Mouse (Mus musculus) liver, embryonic 11.5 days (tissue): ENCODE measurements around the gene Ogdh. TPM values are rescaled to one million over a fixed set of nuclear protein-coding genes. Genes with fewer than 3 reads are reported as not detected.
A peak's percentile ranks its signal among the peaks of the same experiment; 100 is the strongest.

Experiments
- ATAC-seq: fragments of 200-750 bp; cut with Nextera tagmentation; replicated peaks from 2 replicates; pipeline ENCODE4 v1.8.0; 2017; ENCODE audit warnings: moderate number of reproducible peaks, mild to moderate bottlenecking, moderate TSS enrichment, moderate library complexity; ENCODE audit not compliant: low FRiP score
- DNase-seq: peaks from one replicate; pipeline ENCODE4 v3.0.0-alpha.2; 2017; ENCODE audit warnings: low spot score
- H3K27ac ChIP-seq: fragments of 300-500 bp; sonication (generic); 2 replicates; pipeline ENCODE4 v1.5.1; 2014; ENCODE audit warnings: mild to moderate bottlenecking, low read depth, low read length, control low read depth
- H3K27me3 ChIP-seq: fragments of 300-500 bp; sonication (generic); replicated peaks from 2 replicates; pipeline ENCODE4 v1.6.1; 2014; ENCODE audit warnings: low read length, mixed read lengths; ENCODE audit not compliant: control insufficient read depth, insufficient read depth
- H3K36me3 ChIP-seq: fragments of 300-500 bp; sonication (generic); 2 replicates; pipeline ENCODE4 v1.6.1; 2014; ENCODE audit warnings: mild to moderate bottlenecking, low read length, moderate library complexity, mixed read lengths; ENCODE audit not compliant: control insufficient read depth, insufficient read depth
- H3K4me1 ChIP-seq: fragments of 300-500 bp; sonication (generic); replicated peaks from 2 replicates; pipeline ENCODE4 v1.6.1; 2014; ENCODE audit warnings: low read length, mixed read lengths; ENCODE audit not compliant: control insufficient read depth, insufficient read depth
- H3K4me2 ChIP-seq: fragments of 300-500 bp; sonication (generic); 2 replicates; pipeline ENCODE4 v1.6.1; 2014; ENCODE audit warnings: mild to moderate bottlenecking, control low read depth, moderate library complexity
- H3K4me3 ChIP-seq: fragments of 300-500 bp; sonication (generic); 2 replicates; pipeline ENCODE4 v1.5.1; 2014; ENCODE audit warnings: low read depth, low read length, control low read depth
- H3K9ac ChIP-seq: fragments of 300-500 bp; sonication (generic); 2 replicates; pipeline ENCODE4 v1.6.1; 2014; ENCODE audit warnings: low read depth, low read length, control low read depth
- H3K9me3 ChIP-seq: fragments of 300-500 bp; sonication (generic); 2 replicates; pipeline ENCODE4 v1.6.1; 2016; ENCODE audit warnings: low read length, inconsistent platforms, mixed read lengths; ENCODE audit not compliant: control insufficient read depth
- WGBS: fragments of 180-500 bp; shearing (Covaris S2); extraction: QIAGEN DNeasy Blood & Tissue Kit; methylation state at CpG from one replicate; pipeline ENCODE4 v1.1.7; 2014; 5-methylcytosine and 5-hydroxymethylcytosine counted together
- microRNA-seq: library from miRNA; unstranded; fragments of <30 nt; microRNA quantifications from one replicate; pipeline ENCODE4, GENCODE M21; 2017; ENCODE audit warnings: borderline number of aligned reads
- polyA plus RNA-seq: library from polyadenylated mRNA; unstranded; fragments of >200 nt; fragmentation: Nextera tagmentation; extraction: Ambion mirVana; gene quantifications from 2 replicates; pipeline ENCODE4 v1.2.1, GENCODE M21; 2014

Gene Ogdh
- polyA plus RNA-seq, 1 experiment from 2014 or later = 124 TPM

GRCm38 (mm10) chr11:6402515-6403510, 111.4 kb downstream of the Ogdh start:
- peaks cover 11% of the 10 kb centered on the region for H3K4me1 ChIP-seq
- H3K4me2 ChIP-seq = no peak overlapping the region
- H3K9ac ChIP-seq = no peak overlapping the region
- H3K4me3 ChIP-seq = no peak overlapping the region
- no peaks in the 10 kb centered on the region for H3K9me3 ChIP-seq
- 85% methylated on average over 19 of the region's 19 CpGs for WGBS
- peaks cover 66% of the 10 kb centered on the region for H3K36me3 ChIP-seq
- ATAC-seq (peak; percentile 35; the same call in 1 of the 2 replicates), DNase-seq (no peak)
- no peaks in the 10 kb centered on the region for H3K27me3 ChIP-seq
- H3K27ac ChIP-seq = no peak overlapping the region

DNA sequence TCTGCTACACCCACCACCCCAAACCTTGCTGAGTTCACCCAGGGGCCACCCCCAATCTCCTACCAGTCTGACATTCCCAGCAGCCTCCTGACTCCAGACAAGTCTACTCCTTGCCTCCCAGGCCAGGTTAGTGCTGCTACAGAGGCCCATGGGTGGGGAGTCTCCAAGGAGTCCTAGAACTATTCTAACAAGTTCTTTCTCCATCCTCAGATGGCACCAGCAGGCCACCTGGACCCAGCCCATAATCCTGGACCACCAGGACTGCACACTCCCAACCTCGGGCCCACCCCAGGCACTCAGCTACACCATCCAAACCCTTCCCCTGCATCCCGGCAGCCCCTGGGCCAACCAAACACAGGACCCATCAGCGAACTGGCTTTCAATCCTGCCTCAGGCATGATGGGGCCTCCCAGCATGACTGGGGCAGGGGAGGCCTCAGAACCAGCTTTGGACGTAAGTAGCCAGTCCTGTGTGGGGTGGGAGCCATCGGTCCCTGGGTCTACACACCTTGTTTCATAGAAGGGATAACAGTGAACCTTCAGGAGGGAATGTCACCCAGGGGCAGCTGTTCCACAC, 112.5 kb downstream of the Ogdh start:
- Histone ChIP-seq H3K4me3 (no peak overlapping the region), H3K4me2 (no peak overlapping the region), H3K27me3 (no peaks in the 10 kb centered on the region), H3K9ac (no peak overlapping the region), H3K4me1 (peaks cover 11% of the 10 kb centered on the region), H3K9me3 (no peaks in the 10 kb centered on the region), H3K27ac (no peak overlapping the region), H3K36me3 (peaks cover 57% of the 10 kb centered on the region)
- WGBS = 93% methylated on average over 5 of the region's 5 CpGs
- ATAC-seq = no peak
- DNase-seq = no peak

- Histone ChIP-seq H3K4me2 (no peak overlapping the region), H3K4me1 (peaks cover 11% of the 10 kb centered on the region), H3K9ac (no peak overlapping the region), H3K27me3 (no peaks in the 10 kb centered on the region), H3K4me3 (no peak overlapping the region), H3K9me3 (no peaks in the 10 kb centered on the region), H3K36me3 (peaks cover 49% of the 10 kb centered on the region), H3K27ac (no peak overlapping the region)
- WGBS = 89% methylated on average over 9 of the region's 9 CpGs
- no peak for DNase-seq
- ATAC-seq = no peak
Measured at GRCm38 (mm10) chr11:6404699-6405566, 113.5 kb downstream of the Ogdh start.

DNA sequence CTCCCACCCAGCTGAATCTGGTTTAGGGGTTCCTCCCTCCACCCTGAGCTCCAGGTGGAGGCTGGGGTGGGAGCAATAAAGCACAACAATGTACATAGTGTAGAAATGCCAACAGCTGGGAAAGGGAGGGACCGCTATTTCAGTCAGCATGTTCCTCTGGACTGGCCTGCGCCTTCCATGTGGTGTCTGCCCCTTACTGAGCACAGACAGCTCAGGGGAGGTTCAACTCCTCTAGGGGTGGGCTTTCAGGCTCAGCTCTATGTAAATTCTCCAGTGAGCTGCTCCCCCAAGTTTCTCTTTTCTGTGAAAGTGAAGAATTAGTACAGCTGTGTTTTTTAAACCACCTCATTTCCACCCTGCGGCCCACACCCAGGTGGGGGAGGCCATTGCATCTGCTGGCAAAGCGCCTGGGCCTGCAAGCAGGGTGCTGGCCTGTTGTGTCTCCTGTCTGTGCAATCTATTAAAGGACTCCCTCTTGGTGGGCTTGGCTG, 114.2 kb downstream of the Ogdh start:
- Histone ChIP-seq H3K9ac (no peak overlapping the region), H3K27me3 (no peaks in the 10 kb centered on the region), H3K4me1 (peaks cover 15% of the 10 kb centered on the region), H3K36me3 (peaks cover 45% of the 10 kb centered on the region), H3K9me3 (no peaks in the 10 kb centered on the region), H3K4me2 (no peak overlapping the region), H3K4me3 (no peak overlapping the region), H3K27ac (peak overlapping the region; percentile 33; the same call in 1 of the 2 replicates)
- WGBS = 85% methylated on average over 4 of the region's 4 CpGs
- no peak for DNase-seq
- ATAC-seq = no peak

Small RNA genes within 50 kb of the gene (microRNA-seq; reads per million reads assigned to microRNA genes)
- not detected for gene Mir7651

Other genes with a start within 250 kb of the Ogdh start
- 0.99 and 1.0 TPM in 2 replicates for gene Camk2b, start 225.3 kb upstream of the Ogdh start, polyA plus RNA-seq
- gene A730071L15Rik, start 91.6 kb upstream of the Ogdh start, polyA plus RNA-seq = 0.11 and 0.27 TPM in 2 replicates
- 31.9 and 32.4 TPM in 2 replicates for gene Nudcd3, start 91.2 kb upstream of the Ogdh start, polyA plus RNA-seq
- gene Npc1l1, start 61.5 kb upstream of the Ogdh start, polyA plus RNA-seq = 0.06 and 0.23 TPM in 2 replicates
- 141 and 151 TPM in 2 replicates for gene Ddx56, start 23.9 kb upstream of the Ogdh start, polyA plus RNA-seq
- 76.2 and 78.8 TPM in 2 replicates for gene Tmed4, start 16.8 kb upstream of the Ogdh start, polyA plus RNA-seq
- gene Zmiz2, start 97.4 kb downstream of the Ogdh start, polyA plus RNA-seq = 11.5 and 12.7 TPM in 2 replicates
- 5,363 and 5,401 TPM in 2 replicates for gene Ppia, start 123.8 kb downstream of the Ogdh start, polyA plus RNA-seq
- gene H2afv, start 152.8 kb downstream of the Ogdh start, polyA plus RNA-seq = 242 and 254 TPM in 2 replicates
- 13.2 and 13.7 TPM in 2 replicates for gene Purb, start 184.3 kb downstream of the Ogdh start, polyA plus RNA-seq
- gene Myo1g, start 229.3 kb downstream of the Ogdh start, polyA plus RNA-seq = 5.6 and 6.0 TPM in 2 replicates